Mouse (Mus musculus) lung, postnatal 0 days (tissue): Measurements from ENCODE around the gene Exosc6.

Experiments
- CTCF ChIP-seq: IDR thresholded peaks from 2 replicates; pipeline ENCODE4 v1.5.1; 2016; ENCODE audit warnings: antibody characterized with exemption, mild to moderate bottlenecking
- EP300 ChIP-seq: IDR thresholded peaks from 2 replicates; pipeline ENCODE4 v1.6.1; 2016; ENCODE audit warnings: antibody characterized with exemption, mild to moderate bottlenecking, control low read depth

GRCm38 (mm10) chr8:111075926-111076325 is 19.8 kb downstream of the Exosc6 start:
- no peak for TF ChIP-seq CTCF
- no peak for TF ChIP-seq EP300
